Mouse (Mus musculus) small intestine, adult 2 months (tissue): ENCODE measurements around the gene Nog.

Experiments
- CTCF ChIP-seq: fragments of 200-500 bp; IDR thresholded peaks from 2 replicates; pipeline ENCODE4 v1.5.1; 2012; ENCODE audit warnings: low read depth, mild to moderate bottlenecking, control low read depth, inconsistent platforms, low read length, moderate library complexity, mixed read lengths; ENCODE audit not compliant: insufficient replicate concordance, insufficient read length; ENCODE audit errors: extremely low read depth
- POLR2A ChIP-seq: fragments of 200-500 bp; IDR thresholded peaks from 2 replicates; pipeline ENCODE4 v1.6.1; 2012; ENCODE audit warnings: low read depth, mild to moderate bottlenecking, control low read depth, inconsistent platforms, low read length, moderate library complexity

- no peak for TF ChIP-seq CTCF
- TF ChIP-seq POLR2A, result no peak
Observed at GRCm38 (mm10) chr11:89253973-89254372, 48.2 kb downstream of the Nog start.
